Mouse (Mus musculus) adipocyte (in vitro differentiated cells): ENCODE measurements around the gene Gm30302.

ENCODE experiments used
- DNase-seq: peaks from one replicate; pipeline ENCODE4 v3.0.0-alpha.2; 2016; ENCODE audit warnings: low spot score

The Gm30302 gene

GRCm38 (mm10) chr13:49738011-49738410 is 60.8 kb downstream of the Gm30302 start:
- no peak for DNase-seq

DNA sequence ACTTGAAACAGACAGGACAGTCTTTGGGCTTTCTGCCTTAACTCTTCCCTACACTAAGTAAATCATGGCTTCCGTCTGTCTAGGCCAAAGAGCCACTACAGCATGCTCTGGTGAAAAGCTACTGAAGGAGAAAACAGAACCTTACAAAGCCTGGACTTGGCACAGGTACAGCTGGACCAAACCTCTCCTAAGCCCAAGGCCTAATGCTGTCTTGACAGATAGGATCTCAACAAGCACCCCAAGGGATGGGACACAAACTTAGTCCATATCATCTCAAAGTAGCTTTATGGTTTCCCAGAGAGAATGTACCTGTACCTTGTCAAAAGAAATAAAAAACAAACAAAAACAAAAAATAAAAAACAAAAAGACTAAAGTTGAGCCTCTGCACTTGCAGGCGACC is 62.4 kb downstream of the Gm30302 start:
- peak; percentile 9 for DNase-seq
